Mouse (Mus musculus) lung, postnatal 25 days (tissue): ENCODE measurements around the gene Fam168b.
A peak's percentile ranks its signal among the peaks of the same experiment; 100 is the strongest.

ENCODE experiments used
- DNase-seq: peaks from one replicate; pipeline ENCODE4 v3.0.0; 2022; ENCODE audit warnings: low spot score

Gene Fam168b

DNA sequence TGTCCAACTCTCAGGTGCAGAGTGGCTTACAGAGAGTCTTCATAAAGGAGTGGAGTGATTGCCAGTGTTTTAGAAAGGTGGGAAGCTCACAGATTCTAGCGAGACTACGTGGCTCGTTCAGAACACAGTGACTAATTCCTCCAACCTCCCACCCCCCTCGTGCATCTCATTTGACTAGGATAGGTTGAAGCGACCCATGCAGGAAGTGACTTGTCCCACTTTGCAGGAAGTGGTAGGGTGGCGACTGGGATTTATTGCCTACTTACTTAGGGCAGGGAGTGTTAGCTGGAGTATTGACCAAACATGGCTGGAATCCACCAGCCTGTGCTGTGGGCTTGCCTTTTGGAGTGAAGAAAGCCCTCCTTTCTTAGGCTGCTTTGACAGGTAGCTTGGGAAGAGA is 8.7 kb upstream of the Fam168b start:
- peak; percentile 59 for DNase-seq

- no peak for DNase-seq
Observed at GRCm38 (mm10) chr1:34850343-34851136, 7.7 kb upstream of the Fam168b start.

GRCm38 (mm10) chr1:34849745-34850342 is 7.0 kb upstream of the Fam168b start, which contains the start of gene Plekhb2:
Plekhb2 (plus strand) TSS chr1:34849976.
- peak; percentile 92 for DNase-seq

DNA sequence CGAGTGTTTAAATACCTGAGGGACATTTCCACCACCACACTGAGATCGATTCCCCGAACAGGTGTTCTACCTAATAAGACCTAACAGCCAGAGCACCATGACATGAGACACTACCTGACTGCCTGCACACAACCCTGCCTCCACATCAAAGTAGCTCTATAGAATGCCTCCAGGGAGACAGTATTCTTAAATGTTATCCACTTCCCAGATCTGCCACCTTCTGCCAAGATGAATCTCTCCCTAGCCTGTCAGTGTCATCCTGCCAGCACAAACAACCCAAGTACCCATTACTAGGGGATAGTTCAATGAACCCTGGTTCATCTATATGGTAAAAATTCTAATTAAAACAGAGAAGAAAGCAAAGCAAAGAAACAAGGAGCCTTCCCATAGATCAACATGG is 4.2 kb upstream of the Fam168b start:
- no peak for DNase-seq

GRCm38 (mm10) chr1:34842389-34842861 is 440 bp downstream of the Fam168b start:
- DNase-seq, result no peak

DNA sequence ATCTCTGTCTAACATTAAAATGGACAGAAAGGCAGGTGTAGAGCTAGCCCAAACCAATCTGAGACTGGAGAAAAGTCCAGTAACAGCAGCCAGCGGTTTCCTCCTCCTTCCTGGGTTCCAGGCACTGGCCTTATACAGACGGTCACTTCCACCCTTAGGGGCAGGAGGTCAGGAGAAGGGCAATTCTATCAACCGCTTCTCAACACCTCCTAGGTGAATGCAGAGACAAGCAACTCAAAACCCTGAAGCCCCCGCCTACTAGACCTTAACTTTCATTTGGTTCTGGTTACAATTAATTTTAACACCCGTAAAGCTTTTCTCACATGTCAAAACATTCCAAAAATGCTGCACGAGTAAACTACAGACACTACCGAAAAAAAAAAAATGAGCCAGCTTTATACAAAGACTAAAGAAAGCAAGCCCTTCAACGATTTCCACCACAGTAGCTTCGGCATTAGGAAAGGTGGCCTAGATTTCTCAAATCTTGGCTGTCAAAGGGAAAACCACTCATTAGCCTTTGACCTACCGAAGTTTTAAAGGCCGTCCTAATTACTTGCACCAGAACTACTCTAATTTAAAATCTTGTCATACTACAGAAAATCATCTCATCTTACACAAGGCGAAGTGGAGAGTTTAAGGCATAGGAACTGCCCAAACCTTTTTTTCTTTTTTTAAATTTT is 1.0 kb downstream of the Fam168b start:
- no peak for DNase-seq

DNA sequence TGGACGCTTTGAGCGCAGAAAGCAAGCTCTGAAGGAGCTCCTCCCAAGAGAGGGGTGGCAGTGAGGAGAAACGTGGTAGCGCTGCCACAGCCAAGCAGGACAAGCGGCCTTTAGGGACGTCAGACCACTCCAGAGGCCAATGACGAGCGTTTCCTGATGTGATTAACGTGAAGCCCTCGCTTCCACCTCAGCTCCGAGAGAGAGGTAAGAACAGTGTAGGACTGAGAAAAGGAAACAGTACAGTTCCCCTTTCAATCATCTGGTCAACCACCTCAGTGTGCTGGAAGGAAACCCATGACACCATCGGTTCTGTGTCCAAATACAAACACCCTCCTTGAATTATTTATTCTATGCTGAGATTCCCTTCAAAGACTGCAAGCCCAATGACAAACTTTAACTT is 3.6 kb downstream of the Fam168b start:
- no peak for DNase-seq

- DNase-seq, result no peak
Observed at GRCm38 (mm10) chr1:34837951-34838689, 4.7 kb downstream of the Fam168b start.

- DNase-seq, result peak; percentile 73
Observed at GRCm38 (mm10) chr1:34834904-34835303, 8.0 kb downstream of the Fam168b start.

DNA sequence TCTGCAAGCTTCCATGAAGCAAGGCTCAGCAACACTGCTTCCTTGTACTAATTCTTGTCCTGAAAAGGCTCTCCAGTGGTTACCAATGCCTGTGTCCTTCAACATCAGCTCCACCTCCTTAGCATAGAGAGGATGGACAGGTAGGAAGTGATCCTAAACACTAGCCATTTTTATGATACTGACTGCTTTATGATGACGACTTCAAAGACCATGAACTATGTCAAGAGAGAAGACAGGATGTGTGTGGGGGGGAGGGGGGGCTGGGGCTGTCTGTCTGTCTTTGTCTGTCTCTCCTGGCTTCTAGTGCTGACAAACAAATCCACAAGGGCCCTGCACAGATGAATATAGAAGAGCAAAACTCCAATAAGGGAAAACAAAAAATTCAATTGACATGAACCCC is 11.5 kb downstream of the Fam168b start:
- no peak for DNase-seq

DNA sequence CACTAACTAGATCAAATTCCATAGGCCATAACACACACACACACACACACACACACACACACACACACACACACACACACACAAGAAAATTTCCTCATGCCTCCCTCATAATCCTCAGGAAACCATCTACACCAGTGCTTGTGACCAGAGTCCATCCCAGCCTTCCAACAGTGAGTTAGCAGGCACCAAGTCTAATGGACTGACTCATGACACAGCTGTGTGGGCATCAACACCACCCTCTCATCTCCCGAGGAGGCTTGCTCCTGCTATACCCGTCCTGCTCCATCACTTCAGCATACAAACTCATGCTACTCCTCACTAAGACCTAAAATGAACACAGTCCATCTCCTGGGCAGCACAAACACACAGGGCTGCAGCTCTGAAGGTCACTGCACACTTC is 11.9 kb downstream of the Fam168b start:
- DNase-seq, result no peak

DNA sequence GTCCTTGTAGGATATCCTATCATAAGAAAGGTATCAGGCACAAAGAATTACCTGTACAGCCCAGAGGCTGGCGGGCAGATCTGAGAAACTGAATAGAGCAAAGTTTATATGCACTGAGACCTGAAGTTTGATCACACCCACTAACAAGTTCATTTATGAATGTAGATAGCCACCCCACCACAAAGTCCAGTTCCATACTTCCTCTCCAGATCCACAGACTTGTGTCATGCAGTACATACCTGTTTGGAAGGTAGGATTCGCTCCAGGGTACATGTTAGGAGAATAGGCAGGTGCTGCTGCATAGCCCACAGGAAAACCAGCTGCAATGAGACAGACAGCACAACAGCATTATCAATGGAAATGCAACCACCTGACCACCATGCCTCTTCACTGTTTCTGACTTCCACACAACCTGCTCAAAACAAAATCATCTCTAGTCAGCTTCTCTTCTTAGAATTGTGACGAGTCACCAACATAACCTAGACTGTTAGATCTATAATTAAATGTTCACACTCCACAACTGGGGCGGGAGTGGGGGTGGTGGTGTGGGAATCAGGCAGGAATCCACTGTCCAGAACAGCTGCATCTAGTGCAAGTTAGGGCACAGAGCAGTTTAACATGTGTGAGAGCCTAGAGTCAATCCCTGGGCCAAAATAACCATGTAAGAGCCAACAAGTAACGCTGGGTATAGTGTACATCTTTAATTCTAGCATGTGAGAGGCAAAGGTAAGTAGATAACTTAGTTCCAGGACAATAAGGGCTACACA is 14.2 kb downstream of the Fam168b start:
- no peak for DNase-seq

GRCm38 (mm10) chr1:34827900-34828299 is 15.0 kb downstream of the Fam168b start:
- no peak for DNase-seq

DNA sequence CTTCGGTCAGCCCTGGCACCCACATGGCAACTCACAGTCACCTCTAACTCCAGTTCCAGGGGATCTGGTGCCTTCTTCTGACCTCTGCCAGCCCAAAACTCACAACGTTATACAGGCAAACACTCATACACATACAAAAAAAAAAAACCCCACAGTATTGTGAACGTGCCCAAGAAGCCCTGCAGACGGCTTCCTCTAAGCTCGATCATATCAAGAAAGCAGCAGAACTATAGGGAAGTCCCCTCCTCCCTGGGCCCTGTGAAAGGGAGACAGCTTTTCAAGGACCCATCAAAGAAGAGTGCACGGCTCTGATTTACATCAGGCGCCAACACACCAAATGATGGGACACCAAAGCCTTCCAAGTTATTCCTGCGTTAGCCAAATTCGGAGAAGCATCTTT is 17.0 kb downstream of the Fam168b start:
- no peak for DNase-seq

DNA sequence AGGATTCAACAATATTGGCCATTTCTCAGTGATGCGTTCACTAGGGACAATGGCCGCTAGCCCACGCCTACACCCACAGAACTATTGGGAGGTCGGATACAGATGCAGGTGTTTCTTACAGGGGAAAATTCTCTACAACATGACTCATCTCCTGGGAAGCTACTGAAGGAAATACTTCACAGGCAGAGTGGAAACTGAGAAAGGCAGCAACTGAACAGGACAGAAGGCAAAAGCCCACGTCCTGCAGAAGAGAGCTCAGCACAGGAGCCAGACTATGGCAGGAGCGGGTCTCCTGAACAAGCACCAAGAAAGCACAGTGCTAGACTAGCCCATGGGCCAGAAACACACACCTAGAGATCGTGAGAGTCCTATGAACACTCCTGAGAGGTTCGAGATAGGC is 18.7 kb downstream of the Fam168b start:
- DNase-seq, result no peak

DNA sequence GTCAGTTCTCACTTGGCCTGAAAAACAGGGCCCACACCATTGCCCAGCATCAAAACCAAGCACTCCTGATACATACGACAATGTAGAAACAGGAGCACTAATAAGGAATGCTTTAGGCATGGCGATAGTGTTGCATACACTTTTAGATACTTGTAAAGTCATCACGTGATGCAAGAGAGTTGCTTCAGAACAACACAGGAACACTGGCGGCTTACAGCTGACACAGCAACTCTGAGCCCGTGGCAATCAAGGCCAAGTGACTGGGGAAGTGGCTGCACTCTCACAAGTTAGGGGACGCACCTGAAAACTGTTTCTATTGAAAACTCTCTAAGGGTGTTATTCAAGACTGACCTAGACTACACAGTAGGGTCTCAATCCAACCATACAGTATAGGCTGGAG is 19.5 kb downstream of the Fam168b start:
- DNase-seq, result peak; percentile 60

DNA sequence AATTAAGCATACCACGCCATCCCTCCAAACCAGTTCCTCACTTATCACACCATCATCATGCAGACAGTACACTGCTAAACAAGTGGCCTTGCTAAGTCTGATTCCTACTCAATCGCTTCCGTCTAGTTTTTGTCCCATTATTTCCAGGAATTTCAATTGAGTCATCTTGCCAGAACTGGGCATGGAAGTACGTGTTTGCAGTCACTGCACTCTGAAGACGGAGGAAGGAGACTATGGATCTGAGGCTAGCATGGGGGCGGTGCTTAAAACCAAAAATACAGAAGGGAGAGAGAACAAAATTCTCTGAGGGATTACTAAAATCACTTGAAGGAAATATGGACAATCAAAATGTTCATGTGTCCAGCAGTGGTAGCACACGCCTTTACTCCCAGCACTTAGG is 20.1 kb downstream of the Fam168b start:
- no peak for DNase-seq

DNA sequence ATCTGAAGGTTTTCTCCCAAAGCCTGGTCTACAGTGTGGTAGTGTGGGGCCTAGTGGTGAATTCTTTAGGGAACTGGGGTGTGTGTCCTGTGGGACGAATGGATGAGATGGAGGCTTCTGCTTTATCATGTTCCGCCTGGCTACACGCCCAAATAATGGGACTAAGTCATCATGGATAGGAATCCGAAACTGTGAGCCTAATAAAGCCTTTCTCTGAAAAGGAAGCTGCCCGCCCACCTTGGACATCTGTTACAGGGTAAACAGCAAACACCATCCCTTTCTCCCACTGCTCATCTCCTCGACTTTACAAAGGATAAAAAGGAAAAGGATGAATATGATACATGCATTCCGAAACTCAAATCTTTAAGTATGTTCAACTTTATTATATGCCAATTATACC is 20.9 kb downstream of the Fam168b start:
- DNase-seq, result no peak

DNA sequence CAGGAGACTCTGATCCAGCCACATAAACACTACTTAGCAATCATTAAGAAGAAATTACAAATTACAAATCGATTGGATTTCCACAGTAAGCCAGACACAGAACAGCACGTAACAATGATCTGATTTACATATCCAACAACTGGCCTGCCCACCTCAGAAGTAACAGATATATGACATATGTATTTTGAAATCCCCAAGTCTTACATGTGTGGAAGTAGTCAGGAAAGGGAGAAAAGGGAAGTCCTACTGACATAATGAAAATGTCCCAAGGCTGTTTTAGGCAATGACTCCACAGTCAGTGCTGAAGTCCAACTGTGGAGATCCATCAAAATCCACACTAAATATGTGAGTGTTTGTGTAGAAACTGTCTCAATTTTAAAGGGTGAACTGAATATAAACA is 21.5 kb downstream of the Fam168b start:
- DNase-seq, result no peak

DNA sequence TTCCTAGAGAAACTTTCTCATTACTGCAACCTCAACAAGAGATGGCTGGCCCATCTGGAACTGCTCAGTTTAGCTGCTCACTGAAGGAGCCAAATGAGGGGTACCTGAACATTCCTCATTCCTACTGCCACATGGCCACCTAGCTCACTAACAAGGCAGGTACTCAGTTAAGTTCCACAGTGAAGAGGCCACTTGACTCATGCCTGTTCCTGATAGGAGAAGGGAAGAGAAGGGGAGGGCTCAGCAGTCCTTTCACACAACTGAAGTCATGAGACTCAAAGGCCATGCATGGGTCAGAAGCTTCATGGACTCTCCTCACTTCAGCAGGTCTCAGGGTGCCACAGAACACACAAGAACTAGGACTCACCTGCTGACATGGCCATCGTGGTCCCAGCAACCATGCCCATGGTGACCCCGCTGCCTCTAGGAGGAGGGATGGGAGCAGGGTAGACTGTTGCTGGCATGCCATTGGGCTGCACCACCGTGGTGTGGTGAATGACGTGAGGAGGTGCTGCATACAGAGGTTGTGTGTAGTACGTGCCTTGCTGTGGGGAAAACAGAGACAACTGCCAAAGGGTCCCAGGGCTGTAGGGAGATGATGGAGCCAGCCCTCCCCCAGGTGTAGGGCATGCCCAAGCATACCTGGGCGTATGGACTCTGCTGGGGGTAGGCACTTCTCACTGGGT is 23.5 kb downstream of the Fam168b start:
- DNase-seq, result peak; percentile 56

- DNase-seq, result peak; percentile 49
Observed at GRCm38 (mm10) chr1:34815843-34816242, 27.0 kb downstream of the Fam168b start.
